Mouse (Mus musculus): ENCODE measurements at regions not wholly inside any gene's neighbourhood (a gene's known extent, or its start where the extent isn't known, plus 50 kb on each side); places are given as distances from the start of the nearest gene placed in this dataset.

- WGBS: 17% methylated on average over 10 of the region's 10 CpGs
- DNase-seq (ENCODE audit: low spot score): peak; percentile 77
- Histone ChIP-seq H3K9ac (ENCODE audit: low read depth, low read length) (no peak overlapping the region), H3K27ac (replicated peaks; ENCODE audit: low read depth, low read length) (peak overlapping the region; percentile 39; the same call in 1 of the 2 replicates), H3K4me2 (ENCODE audit: low read depth, low read length) (peak overlapping the region; percentile 23), H3K36me3 (ENCODE audit: control insufficient read depth, insufficient read depth, low read length) (no peaks in the 10 kb centered on the region), H3K4me1 (ENCODE audit: control insufficient read depth, insufficient read depth, low read length) (peaks cover 15% of the 10 kb centered on the region), H3K4me3 (ENCODE audit: low read depth, low read length) (no peak overlapping the region), H3K9me3 (ENCODE audit: control insufficient read depth, low read length) (no peaks in the 10 kb centered on the region), H3K27me3 (replicated peaks; ENCODE audit: control insufficient read depth, insufficient read depth, low read length) (no peaks in the 10 kb centered on the region)
- no peak for ATAC-seq (ENCODE audit: low read depth)
Measured at GRCm38 (mm10) chr3:148343633-148344361, 646.6 kb downstream of the Adgrl2 start.

GRCm38 (mm10) chr3:148343256-148343632, 647.1 kb downstream of the Adgrl2 start:
- 11% methylated on average over 3 of the region's 3 CpGs for WGBS
- H3K4me2 ChIP-seq (ENCODE audit: low read depth, low read length): no peak overlapping the region
- H3K4me3 ChIP-seq (ENCODE audit: low read depth, low read length): no peak overlapping the region
- H3K9ac ChIP-seq (ENCODE audit: low read depth, low read length): no peak overlapping the region
- peak; percentile 73 for DNase-seq (ENCODE audit: low spot score)
- peaks cover 15% of the 10 kb centered on the region for H3K4me1 ChIP-seq (ENCODE audit: control insufficient read depth, insufficient read depth, low read length)
- H3K27me3 ChIP-seq (replicated peaks; ENCODE audit: control insufficient read depth, insufficient read depth, low read length): no peaks in the 10 kb centered on the region
- H3K9me3 ChIP-seq (ENCODE audit: control insufficient read depth, low read length): no peaks in the 10 kb centered on the region
- H3K36me3 ChIP-seq (ENCODE audit: control insufficient read depth, insufficient read depth, low read length): no peaks in the 10 kb centered on the region
- ATAC-seq (ENCODE audit: low read depth): no peak
- 0 out of 2 replicates have a peak overlapping the region, but pooled peaks have one; percentile 39 for H3K27ac ChIP-seq (replicated peaks; ENCODE audit: low read depth, low read length)

- no peak for ATAC-seq (ENCODE audit: low read depth)
- no peak for DNase-seq (ENCODE audit: low spot score)
- Histone ChIP-seq H3K27ac (replicated peaks; ENCODE audit: low read depth, low read length) (no peak overlapping the region), H3K4me1 (ENCODE audit: control insufficient read depth, insufficient read depth, low read length) (peaks cover 26% of the 10 kb centered on the region), H3K36me3 (ENCODE audit: control insufficient read depth, insufficient read depth, low read length) (no peaks in the 10 kb centered on the region), H3K9ac (ENCODE audit: low read depth, low read length) (no peak overlapping the region), H3K4me2 (ENCODE audit: low read depth, low read length) (no peak overlapping the region), H3K27me3 (replicated peaks; ENCODE audit: control insufficient read depth, insufficient read depth, low read length) (no peaks in the 10 kb centered on the region), H3K9me3 (ENCODE audit: control insufficient read depth, low read length) (no peaks in the 10 kb centered on the region), H3K4me3 (ENCODE audit: low read depth, low read length) (no peak overlapping the region)
- WGBS: 64% methylated on average over 2 of the region's 2 CpGs
Measured at GRCm38 (mm10) chr3:148339258-148339657, 651.1 kb downstream of the Adgrl2 start.

- Histone ChIP-seq H3K9ac (ENCODE audit: low read depth, low read length) (no peak overlapping the region), H3K27ac (replicated peaks; ENCODE audit: low read depth, low read length) (no peak overlapping the region; the same call in 1 of the 2 replicates), H3K4me3 (ENCODE audit: low read depth, low read length) (peak overlapping the region; percentile 15; the same call in 1 of the 2 replicates), H3K36me3 (ENCODE audit: control insufficient read depth, insufficient read depth, low read length) (no peaks in the 10 kb centered on the region), H3K4me2 (ENCODE audit: low read depth, low read length) (peak overlapping the region; percentile 49), H3K9me3 (ENCODE audit: control insufficient read depth, low read length) (no peaks in the 10 kb centered on the region), H3K27me3 (replicated peaks; ENCODE audit: control insufficient read depth, insufficient read depth, low read length) (no peaks in the 10 kb centered on the region), H3K4me1 (ENCODE audit: control insufficient read depth, insufficient read depth, low read length) (peaks cover 10% of the 10 kb centered on the region)
- DNase-seq (ENCODE audit: low spot score) (peak; percentile 84), ATAC-seq (ENCODE audit: low read depth) (peak; percentile 63)
- 14% methylated on average over 6 of the region's 6 CpGs for WGBS
Measured at GRCm38 (mm10) chr3:148336640-148337039, 653.7 kb downstream of the Adgrl2 start.

GRCm38 (mm10) chr3:148336091-148336511, 654.3 kb downstream of the Adgrl2 start:
- Histone ChIP-seq H3K9me3 (ENCODE audit: control insufficient read depth, low read length) (no peaks in the 10 kb centered on the region), H3K4me1 (ENCODE audit: control insufficient read depth, insufficient read depth, low read length) (peaks cover 10% of the 10 kb centered on the region), H3K27ac (replicated peaks; ENCODE audit: low read depth, low read length) (no peak overlapping the region; the same call in 1 of the 2 replicates), H3K4me2 (ENCODE audit: low read depth, low read length) (peak overlapping the region; percentile 49), H3K4me3 (ENCODE audit: low read depth, low read length) (peak overlapping the region; percentile 15), H3K9ac (ENCODE audit: low read depth, low read length) (peak overlapping the region; percentile 31; the same call in 1 of the 2 replicates), H3K36me3 (ENCODE audit: control insufficient read depth, insufficient read depth, low read length) (no peaks in the 10 kb centered on the region), H3K27me3 (replicated peaks; ENCODE audit: control insufficient read depth, insufficient read depth, low read length) (no peaks in the 10 kb centered on the region)
- ATAC-seq (ENCODE audit: low read depth) (no peak), DNase-seq (ENCODE audit: low spot score) (peak; percentile 30)
- 11% methylated on average over 15 of the region's 15 CpGs for WGBS

- 55% methylated on average over 7 of the region's 7 CpGs for WGBS
- Histone ChIP-seq H3K4me3 (ENCODE audit: low read depth, low read length) (no peak overlapping the region), H3K4me1 (ENCODE audit: control insufficient read depth, insufficient read depth, low read length) (peaks cover 10% of the 10 kb centered on the region), H3K4me2 (ENCODE audit: low read depth, low read length) (peak overlapping the region; percentile 49), H3K27ac (replicated peaks; ENCODE audit: low read depth, low read length) (no peak overlapping the region), H3K27me3 (replicated peaks; ENCODE audit: control insufficient read depth, insufficient read depth, low read length) (no peaks in the 10 kb centered on the region), H3K9ac (ENCODE audit: low read depth, low read length) (no peak overlapping the region), H3K36me3 (ENCODE audit: control insufficient read depth, insufficient read depth, low read length) (no peaks in the 10 kb centered on the region), H3K9me3 (ENCODE audit: control insufficient read depth, low read length) (no peaks in the 10 kb centered on the region)
- DNase-seq (ENCODE audit: low spot score) (peak; percentile 31), ATAC-seq (ENCODE audit: low read depth) (no peak)
Measured at GRCm38 (mm10) chr3:148335654-148336053, 654.7 kb downstream of the Adgrl2 start.

GRCm38 (mm10) chr3:148324911-148325621, 665.3 kb downstream of the Adgrl2 start:
- Histone ChIP-seq H3K4me3 (ENCODE audit: low read depth, low read length) (no peak overlapping the region), H3K9me3 (ENCODE audit: control insufficient read depth, low read length) (no peaks in the 10 kb centered on the region), H3K27ac (replicated peaks; ENCODE audit: low read depth, low read length) (no peak overlapping the region), H3K4me1 (ENCODE audit: control insufficient read depth, insufficient read depth, low read length) (no peaks in the 10 kb centered on the region), H3K4me2 (ENCODE audit: low read depth, low read length) (no peak overlapping the region), H3K36me3 (ENCODE audit: control insufficient read depth, insufficient read depth, low read length) (no peaks in the 10 kb centered on the region), H3K9ac (ENCODE audit: low read depth, low read length) (no peak overlapping the region), H3K27me3 (replicated peaks; ENCODE audit: control insufficient read depth, insufficient read depth, low read length) (no peaks in the 10 kb centered on the region)
- WGBS: 87% methylated on average over 2 of the region's 2 CpGs
- no peak for DNase-seq (ENCODE audit: low spot score)
- no peak for ATAC-seq (ENCODE audit: low read depth)

GRCm38 (mm10) chr3:148321894-148322293, 668.5 kb downstream of the Adgrl2 start:
- Histone ChIP-seq H3K4me1 (ENCODE audit: control insufficient read depth, insufficient read depth, low read length) (no peaks in the 10 kb centered on the region), H3K9ac (ENCODE audit: low read depth, low read length) (no peak overlapping the region), H3K27ac (replicated peaks; ENCODE audit: low read depth, low read length) (no peak overlapping the region), H3K4me2 (ENCODE audit: low read depth, low read length) (no peak overlapping the region), H3K27me3 (replicated peaks; ENCODE audit: control insufficient read depth, insufficient read depth, low read length) (no peaks in the 10 kb centered on the region), H3K9me3 (ENCODE audit: control insufficient read depth, low read length) (no peaks in the 10 kb centered on the region), H3K36me3 (ENCODE audit: control insufficient read depth, insufficient read depth, low read length) (no peaks in the 10 kb centered on the region), H3K4me3 (ENCODE audit: low read depth, low read length) (no peak overlapping the region)
- no peak for ATAC-seq (ENCODE audit: low read depth)
- 88% methylated on average over 3 of the region's 3 CpGs for WGBS
- no peak for DNase-seq (ENCODE audit: low spot score)

All from embryonic facial prominence, embryonic 14.5 days (tissue).